Mouse (Mus musculus) E14TG2a.4 (cell line): ENCODE measurements around the gene Rab8b.
"Not testable (repeated sequence)": the region's sequence is repeated elsewhere in the genome, so short reads cannot be mapped to it uniquely, and the experiment has no call there.

Experiments used
- H3K27me3 ChIP-seq: 2 replicates; pipeline ENCODE4 v1.6.1; 2014; ENCODE audit warnings: low read length, control low read depth; ENCODE audit not compliant: insufficient read depth
- H3K36me3 ChIP-seq: 2 replicates; pipeline ENCODE4 v1.6.1; 2014; ENCODE audit warnings: low read length, control low read depth; ENCODE audit not compliant: insufficient read depth
- H3K4me1 ChIP-seq: replicated peaks from 2 replicates; pipeline ENCODE4 v1.6.1; 2014; ENCODE audit warnings: low read depth, low read length, control low read depth
- H3K4me3 ChIP-seq: replicated peaks from 2 replicates; pipeline ENCODE4 v1.5.1; 2014; ENCODE audit warnings: mild to moderate bottlenecking, low read length
- H3K9me3 ChIP-seq: 2 replicates; pipeline ENCODE4 v1.6.1; 2014; ENCODE audit warnings: low read length, control low read depth
- CTCF ChIP-seq: conservative IDR thresholded peaks from 2 replicates; pipeline ENCODE4 v1.5.1; 2014; ENCODE audit warnings: low read length
- NANOG ChIP-seq: IDR thresholded peaks from 2 replicates; pipeline ENCODE4 v1.6.1; 2014; ENCODE audit warnings: borderline replicate concordance, low read length, mixed read lengths
- POU5F1 ChIP-seq: IDR thresholded peaks from 2 replicates; pipeline ENCODE4 v1.6.1; 2014; ENCODE audit warnings: low read length, borderline replicate concordance

Rab8b gene

GRCm38 (mm10) chr9:66873531-66873930, 46.0 kb downstream of the Rab8b start:
- H3K9me3 ChIP-seq, result no peaks in the 10 kb centered on the region
- TF ChIP-seq POU5F1 (no peak), NANOG (no peak), CTCF (no peak)
- H3K4me1 ChIP-seq, result no peaks in the 10 kb centered on the region
- no peak overlapping the region for H3K4me3 ChIP-seq
- H3K36me3 ChIP-seq, result no peaks in the 10 kb centered on the region
- no peaks in the 10 kb centered on the region for H3K27me3 ChIP-seq

DNA sequence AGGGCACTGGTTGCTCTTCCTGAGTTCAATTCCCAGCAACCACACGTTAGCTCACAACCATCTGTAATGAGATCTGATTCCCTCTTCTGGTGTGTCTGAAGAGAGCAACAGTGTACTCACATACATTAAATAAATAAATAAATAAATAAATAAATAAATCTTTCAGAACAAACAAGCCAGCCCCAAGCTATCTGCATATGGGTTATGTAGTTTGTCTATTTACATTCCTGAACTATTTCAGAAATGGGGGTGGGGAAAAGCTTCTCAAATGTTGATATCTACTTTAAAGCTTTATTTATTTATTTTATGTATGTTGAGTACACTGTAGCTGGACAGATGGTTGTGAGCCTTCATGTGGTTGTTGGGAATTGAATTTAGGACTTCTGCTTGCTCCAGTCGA, 46.5 kb downstream of the Rab8b start:
- H3K27me3 ChIP-seq, H3K9me3 ChIP-seq, H3K4me3 ChIP-seq, H3K36me3 ChIP-seq, H3K4me1 ChIP-seq: not testable (repeated sequence)

- no peaks in the 10 kb centered on the region for H3K36me3 ChIP-seq
- TF ChIP-seq POU5F1 (no peak), NANOG (no peak), CTCF (no peak)
- H3K27me3 ChIP-seq, result no peaks in the 10 kb centered on the region
- no peak overlapping the region for H3K4me3 ChIP-seq
- H3K4me1 ChIP-seq, result no peaks in the 10 kb centered on the region
- H3K9me3 ChIP-seq, result no peaks in the 10 kb centered on the region
Observed at GRCm38 (mm10) chr9:66872015-66872727, 47.3 kb downstream of the Rab8b start.

DNA sequence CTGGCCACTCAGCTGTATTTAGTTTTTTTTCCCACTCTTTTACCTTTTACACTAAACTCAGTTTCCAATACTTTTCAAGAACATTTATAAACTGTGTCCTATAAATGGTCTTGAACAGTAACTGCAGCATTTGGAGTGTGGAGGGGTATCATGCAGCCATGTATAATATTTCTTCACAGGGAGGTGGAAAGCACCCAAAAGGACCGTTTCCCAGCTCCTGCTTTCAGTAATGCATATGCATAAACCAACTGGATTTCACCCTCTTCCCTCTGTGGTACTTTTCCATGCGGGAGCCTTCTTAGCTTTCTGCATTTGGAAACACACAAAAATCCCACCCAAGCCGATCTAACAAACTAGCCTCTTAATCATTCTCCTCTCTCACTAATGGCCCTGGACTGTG, 54.8 kb downstream of the Rab8b start:
- no peaks in the 10 kb centered on the region for H3K4me1 ChIP-seq
- no peak overlapping the region for H3K4me3 ChIP-seq
- peaks cover 5% of the 10 kb centered on the region for H3K36me3 ChIP-seq
- no peaks in the 10 kb centered on the region for H3K9me3 ChIP-seq
- no peak for TF ChIP-seq NANOG
- TF ChIP-seq CTCF, result no peak
- no peak for TF ChIP-seq POU5F1
- no peaks in the 10 kb centered on the region for H3K27me3 ChIP-seq

DNA sequence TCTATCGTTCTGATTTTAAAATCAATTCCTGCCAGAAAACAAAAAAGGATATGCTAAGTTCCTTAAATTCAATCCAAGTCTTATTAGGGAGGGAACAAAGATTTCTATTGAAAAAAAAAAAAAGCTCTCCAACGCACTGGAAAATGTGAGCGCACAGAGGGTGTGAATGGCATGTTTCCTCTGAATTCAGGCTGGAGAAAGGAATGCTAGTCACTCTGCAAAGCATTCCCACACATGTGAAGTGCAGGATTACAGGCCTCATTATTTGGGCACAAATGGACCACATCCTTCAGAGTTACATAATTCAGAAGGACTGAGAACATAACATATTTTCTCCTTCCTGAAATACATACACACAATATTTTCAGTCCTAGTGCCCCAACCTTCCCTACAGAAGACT, 56.0 kb downstream of the Rab8b start:
- TF ChIP-seq CTCF (no peak), POU5F1 (no peak), NANOG (no peak)

DNA sequence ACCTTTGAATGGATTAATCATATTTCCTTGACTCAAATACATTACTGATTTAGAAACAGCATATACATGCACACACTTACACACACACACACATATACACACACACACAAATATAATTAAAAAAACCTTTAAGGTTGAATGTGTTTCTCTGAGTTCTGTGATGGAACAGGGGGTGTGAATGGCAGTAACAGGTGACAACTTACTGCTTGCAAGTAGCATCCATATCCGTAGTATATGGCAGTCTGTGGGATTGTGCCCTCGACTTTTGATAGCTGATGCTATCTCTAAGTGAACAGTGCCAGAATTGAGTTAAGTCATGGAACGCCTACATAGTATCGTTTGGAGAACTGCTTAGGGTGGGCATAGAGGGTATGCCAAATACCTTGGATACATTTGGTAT, 57.3 kb downstream of the Rab8b start:
- no peaks in the 10 kb centered on the region for H3K4me1 ChIP-seq
- no peak for TF ChIP-seq POU5F1
- TF ChIP-seq NANOG, result no peak
- TF ChIP-seq CTCF, result no peak
- H3K36me3 ChIP-seq, result peaks cover 5% of the 10 kb centered on the region

More for the DNA sequence above, 56.0 kb downstream of the Rab8b start:
- H3K4me3 ChIP-seq, result no peak overlapping the region
- no peaks in the 10 kb centered on the region for H3K27me3 ChIP-seq
- H3K4me1 ChIP-seq, result no peaks in the 10 kb centered on the region
- peaks cover 5% of the 10 kb centered on the region for H3K36me3 ChIP-seq
- H3K9me3 ChIP-seq, result no peaks in the 10 kb centered on the region

DNA sequence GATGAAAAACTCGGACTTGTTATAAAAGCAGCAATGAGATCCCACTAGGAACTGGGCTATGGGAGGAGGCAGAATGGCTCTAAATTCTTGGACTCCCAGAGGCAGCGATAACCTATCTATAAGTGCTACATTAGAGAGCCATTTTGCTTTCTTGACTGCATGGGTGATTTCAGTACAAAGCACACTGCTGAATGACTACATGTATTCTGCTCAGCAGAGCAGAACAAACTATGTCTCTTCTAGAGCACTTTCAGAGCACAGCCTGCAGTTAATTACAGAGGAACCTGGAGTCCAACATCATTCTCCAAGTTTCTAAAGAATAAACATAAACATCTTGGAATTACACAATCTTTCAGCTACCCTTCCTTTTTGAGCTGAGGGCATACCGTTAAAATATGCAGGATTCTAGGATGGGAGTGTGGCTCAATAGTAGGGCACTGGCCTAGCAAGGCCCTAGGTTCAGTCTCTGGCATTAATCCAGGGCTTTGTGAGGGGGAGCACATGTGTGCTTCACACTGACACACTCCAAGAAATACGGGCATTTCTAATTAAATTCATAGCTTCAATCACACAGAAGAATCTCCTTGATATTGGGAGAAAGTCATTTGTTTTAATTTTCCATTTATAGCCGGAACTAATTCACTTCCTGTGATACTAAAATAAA, 58.3 kb downstream of the Rab8b start:
- Histone ChIP-seq H3K4me3 (no peak overlapping the region), H3K27me3 (no peaks in the 10 kb centered on the region), H3K36me3 (peaks cover 5% of the 10 kb centered on the region), H3K9me3 (no peaks in the 10 kb centered on the region), H3K4me1 (no peaks in the 10 kb centered on the region)
- TF ChIP-seq CTCF (no peak), NANOG (no peak), POU5F1 (no peak)

More for the DNA sequence above, 57.3 kb downstream of the Rab8b start:
- Histone ChIP-seq H3K4me3 (no peak overlapping the region), H3K27me3 (no peaks in the 10 kb centered on the region), H3K9me3 (no peaks in the 10 kb centered on the region)

DNA sequence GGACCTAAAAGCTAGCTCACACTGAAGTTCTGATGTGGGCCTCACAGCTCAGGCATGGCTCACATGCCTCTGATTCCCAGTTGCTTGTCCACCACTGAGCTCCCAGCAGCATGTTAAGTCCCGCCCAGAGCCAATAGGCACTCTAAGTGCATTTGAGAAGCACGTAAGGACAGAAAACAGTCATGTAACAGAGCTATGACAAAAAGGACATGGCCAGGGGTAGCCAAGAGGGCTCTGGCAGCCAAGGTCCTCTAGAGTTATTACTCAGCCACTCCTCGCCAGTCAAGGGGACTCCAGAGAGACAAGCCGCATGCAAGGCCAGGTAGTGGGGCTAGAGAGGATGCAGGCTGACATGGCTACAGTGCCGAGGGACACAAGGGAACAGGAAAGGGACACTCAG, 60.0 kb downstream of the Rab8b start:
- Histone ChIP-seq H3K4me1 (no peaks in the 10 kb centered on the region), H3K9me3 (no peaks in the 10 kb centered on the region), H3K36me3 (peaks cover 5% of the 10 kb centered on the region), H3K27me3 (no peaks in the 10 kb centered on the region), H3K4me3 (no peak overlapping the region)
- TF ChIP-seq NANOG (no peak), CTCF (no peak), POU5F1 (no peak)

DNA sequence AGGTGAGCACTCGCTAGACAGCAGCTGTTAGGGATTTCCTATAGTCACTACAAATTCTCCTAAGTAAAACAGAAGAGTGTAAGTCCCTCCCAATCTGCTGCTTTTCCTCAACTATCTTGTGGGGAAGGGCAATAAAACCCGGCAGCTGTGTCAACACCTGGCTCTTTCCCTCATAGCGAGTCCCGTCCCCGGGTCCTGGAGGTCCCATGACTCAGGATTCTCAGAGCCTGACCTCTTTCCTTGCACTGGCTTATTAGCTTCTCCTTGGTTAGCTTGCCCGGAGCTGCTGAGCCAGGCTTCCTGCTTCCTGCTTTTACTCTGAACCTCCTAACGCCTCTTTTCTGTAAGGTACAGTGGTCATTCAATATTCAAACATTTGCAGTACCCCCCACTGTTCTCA, 63.6 kb downstream of the Rab8b start:
- Histone ChIP-seq H3K9me3 (no peaks in the 10 kb centered on the region), H3K4me3 (no peak overlapping the region), H3K27me3 (no peaks in the 10 kb centered on the region), H3K4me1 (peaks cover 4% of the 10 kb centered on the region), H3K36me3 (peaks cover 5% of the 10 kb centered on the region)
- TF ChIP-seq CTCF, result no peak
- TF ChIP-seq POU5F1, result no peak
- no peak for TF ChIP-seq NANOG
